Mouse (Mus musculus): Measurements from ENCODE around the gene Usp18. TPM values are rescaled to one million over a fixed set of nuclear protein-coding genes. Genes with fewer than 3 reads are reported as not detected.
A peak's percentile ranks its signal among the peaks of the same experiment; 100 is the strongest.

Gene Usp18
- total and polyA plus RNA-seq, 2 experiments from 2014 or later = 5.2 to 13.3 TPM

DNA sequence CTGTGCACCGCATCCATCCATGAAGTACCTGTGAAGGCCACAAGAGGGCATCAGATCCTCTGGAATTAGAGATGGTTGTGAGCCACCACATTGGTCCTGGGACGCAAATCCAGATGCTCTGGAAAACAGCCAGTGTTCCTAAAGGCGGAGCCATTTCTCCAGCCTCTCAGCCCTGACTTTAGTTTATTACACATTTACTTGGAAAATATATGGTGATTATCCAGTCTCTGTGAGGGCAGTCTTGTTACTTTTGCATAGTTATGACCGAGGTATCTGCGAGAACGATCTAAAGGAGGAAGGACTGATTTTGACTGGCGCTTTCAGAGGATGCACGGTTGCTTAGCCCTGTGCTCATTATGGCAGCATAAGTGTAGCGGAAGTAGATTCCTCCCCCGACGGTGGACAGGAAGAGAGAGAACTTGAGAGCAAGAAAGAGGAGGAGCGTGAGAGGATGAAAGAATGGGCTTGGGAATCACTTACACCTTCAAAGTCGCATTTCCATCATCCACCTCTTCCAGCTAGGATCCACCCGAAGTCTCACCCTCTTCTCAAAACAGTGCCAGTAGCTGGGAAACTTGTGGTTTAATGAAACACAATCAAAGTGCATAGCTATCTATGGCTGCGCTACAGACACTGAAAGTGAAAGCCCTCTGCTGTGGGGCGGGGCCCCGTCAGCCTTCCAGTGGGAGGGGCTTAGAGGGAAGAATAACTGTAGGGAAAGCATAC is 26.5 kb downstream of the Usp18 start:
- TF ChIP-seq EP300 (IDR thresholded peaks at IDR 0.05; ENCODE audit: low read depth) (no peak), CTCF (IDR thresholded peaks at IDR 0.05; ENCODE audit: low read depth) (peak; percentile 93)
- no peak overlapping the region for H3K9ac ChIP-seq (replicated peaks; ENCODE audit: low read depth, low read length)
- WGBS = 10% methylated on average over 17 of the region's 17 CpGs

DNA sequence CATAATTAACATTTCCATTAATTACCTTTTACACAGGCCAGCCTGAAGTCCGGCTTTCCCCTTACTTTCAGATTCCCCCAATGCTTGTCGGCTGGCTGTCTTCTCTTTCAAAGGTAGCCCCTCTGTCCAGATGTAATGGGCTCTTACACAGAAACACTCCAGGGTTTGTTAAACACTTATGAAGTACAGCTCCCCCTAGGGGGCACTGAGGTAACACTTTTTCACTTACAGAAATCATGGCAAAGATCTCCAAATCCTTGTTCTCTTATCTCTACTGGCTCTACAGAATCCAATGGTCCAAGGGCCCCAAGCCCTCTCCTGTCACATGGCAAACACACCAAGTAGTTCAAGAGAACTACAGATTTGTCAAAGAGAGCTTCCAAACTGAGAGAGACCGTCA is 28.6 kb downstream of the Usp18 start:
- Histone ChIP-seq H3K4me2 (ENCODE audit: low read depth, low read length) (no peak overlapping the region), H3K27me3 (ENCODE audit: control insufficient read depth, insufficient read depth, low read length) (no peaks in the 10 kb centered on the region), H3K9me3 (replicated peaks; ENCODE audit: control insufficient read depth, low read length) (no peaks in the 10 kb centered on the region), H3K36me3 (replicated peaks; ENCODE audit: control insufficient read depth, insufficient read depth, low read length) (no peaks in the 10 kb centered on the region), H3K4me1 (ENCODE audit: control insufficient read depth, insufficient read depth) (no peaks in the 10 kb centered on the region), H3K4me3 (ENCODE audit: low read depth, low read length) (no peak overlapping the region), H3K9ac (replicated peaks; ENCODE audit: low read depth, low read length) (no peak overlapping the region), H3K27ac (ENCODE audit: low read depth) (no peak overlapping the region)
- DNase-seq (ENCODE audit: low spot score) = no peak
- ATAC-seq (ENCODE audit: insufficient read depth, low read depth) = no peak
- 81% methylated on average over 3 of the region's 3 CpGs for WGBS
- TF ChIP-seq EP300 (IDR thresholded peaks at IDR 0.05; ENCODE audit: low read depth) (no peak), CTCF (IDR thresholded peaks at IDR 0.05; ENCODE audit: low read depth) (peak; percentile 23)

More for the DNA sequence above, 26.5 kb downstream of the Usp18 start:
- Histone ChIP-seq H3K4me2 (ENCODE audit: low read depth, low read length) (peak overlapping the region; percentile 68), H3K4me3 (ENCODE audit: low read depth, low read length) (peak overlapping the region; percentile 56), H3K9me3 (replicated peaks; ENCODE audit: control insufficient read depth, low read length) (no peaks in the 10 kb centered on the region), H3K27ac (ENCODE audit: low read depth) (peak overlapping the region; percentile 66), H3K4me1 (ENCODE audit: control insufficient read depth, insufficient read depth) (no peaks in the 10 kb centered on the region), H3K27me3 (ENCODE audit: control insufficient read depth, insufficient read depth, low read length) (no peaks in the 10 kb centered on the region), H3K36me3 (replicated peaks; ENCODE audit: control insufficient read depth, insufficient read depth, low read length) (no peaks in the 10 kb centered on the region)
- DNase-seq (ENCODE audit: low spot score) (peak; percentile 86), ATAC-seq (ENCODE audit: insufficient read depth, low read depth) (peak; percentile 88)

DNA sequence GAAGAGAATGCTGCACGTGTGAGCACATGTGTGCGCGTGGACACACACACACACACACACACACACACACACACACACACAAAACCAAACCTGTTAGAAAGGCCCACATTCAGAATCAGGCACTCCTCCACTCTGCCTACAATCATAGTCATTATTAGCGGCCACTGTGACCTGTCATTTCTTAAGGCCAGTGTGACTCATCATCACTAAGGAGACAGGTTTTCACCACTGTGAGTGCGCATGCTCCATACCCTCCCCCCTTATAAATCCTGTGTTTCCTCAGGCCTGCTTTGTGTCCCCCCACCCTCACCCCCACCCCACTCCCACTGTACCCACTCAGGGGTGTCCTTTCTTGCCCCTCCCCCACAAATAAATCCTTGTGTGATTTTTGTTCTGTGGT is 38.4 kb downstream of the Usp18 start:
- Histone ChIP-seq H3K36me3 (replicated peaks; ENCODE audit: control insufficient read depth, insufficient read depth, low read length) (no peaks in the 10 kb centered on the region), H3K4me1 (ENCODE audit: control insufficient read depth, insufficient read depth) (no peaks in the 10 kb centered on the region), H3K4me2 (ENCODE audit: low read depth, low read length) (no peak overlapping the region), H3K4me3 (ENCODE audit: low read depth, low read length) (no peak overlapping the region), H3K9ac (replicated peaks; ENCODE audit: low read depth, low read length) (no peak overlapping the region), H3K9me3 (replicated peaks; ENCODE audit: control insufficient read depth, low read length) (no peaks in the 10 kb centered on the region), H3K27me3 (ENCODE audit: control insufficient read depth, insufficient read depth, low read length) (no peaks in the 10 kb centered on the region), H3K27ac (ENCODE audit: low read depth) (no peak overlapping the region)
- ATAC-seq (ENCODE audit: insufficient read depth, low read depth) = no peak
- WGBS = 89% methylated on average over 5 of the region's 5 CpGs
- DNase-seq (ENCODE audit: low spot score) = no peak
- no peak for TF ChIP-seq CTCF (IDR thresholded peaks at IDR 0.05; ENCODE audit: low read depth)
- no peak for TF ChIP-seq EP300 (IDR thresholded peaks at IDR 0.05; ENCODE audit: low read depth)

DNA sequence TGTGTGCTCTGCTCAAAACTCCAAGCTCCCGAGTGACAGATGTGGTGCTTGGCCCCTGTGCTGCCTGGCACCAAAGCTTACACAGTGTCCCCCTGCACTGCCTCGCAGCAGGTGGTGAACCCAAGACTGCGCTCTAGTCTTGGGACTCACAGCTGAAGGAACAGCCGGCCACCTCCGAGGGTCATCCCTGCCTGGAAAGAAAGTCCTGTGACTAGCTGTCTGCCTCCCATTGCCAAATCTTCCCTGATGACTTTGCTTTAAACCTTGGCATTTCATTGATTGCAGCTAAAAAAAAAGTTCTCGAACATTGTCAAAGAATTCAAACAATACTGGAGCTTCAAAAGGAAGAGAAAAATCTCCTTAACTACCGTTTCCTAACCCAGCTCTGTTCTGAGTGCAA is 53.6 kb downstream of the Usp18 start:
- no peak for DNase-seq (ENCODE audit: low spot score)
- Histone ChIP-seq H3K9me3 (replicated peaks; ENCODE audit: control insufficient read depth, low read length) (no peaks in the 10 kb centered on the region), H3K4me2 (ENCODE audit: low read depth, low read length) (no peak overlapping the region), H3K27ac (ENCODE audit: low read depth) (no peak overlapping the region), H3K9ac (replicated peaks; ENCODE audit: low read depth, low read length) (no peak overlapping the region; the same call in 1 of the 2 replicates), H3K36me3 (replicated peaks; ENCODE audit: control insufficient read depth, insufficient read depth, low read length) (no peaks in the 10 kb centered on the region), H3K27me3 (ENCODE audit: control insufficient read depth, insufficient read depth, low read length) (no peaks in the 10 kb centered on the region), H3K4me3 (ENCODE audit: low read depth, low read length) (no peak overlapping the region), H3K4me1 (ENCODE audit: control insufficient read depth, insufficient read depth) (peaks cover 11% of the 10 kb centered on the region)
- ATAC-seq (ENCODE audit: insufficient read depth, low read depth) = no peak
- no peak for TF ChIP-seq CTCF (IDR thresholded peaks at IDR 0.05; ENCODE audit: low read depth)
- no peak for TF ChIP-seq EP300 (IDR thresholded peaks at IDR 0.05; ENCODE audit: low read depth)
- 54% methylated on average over 7 of the region's 7 CpGs for WGBS

DNA sequence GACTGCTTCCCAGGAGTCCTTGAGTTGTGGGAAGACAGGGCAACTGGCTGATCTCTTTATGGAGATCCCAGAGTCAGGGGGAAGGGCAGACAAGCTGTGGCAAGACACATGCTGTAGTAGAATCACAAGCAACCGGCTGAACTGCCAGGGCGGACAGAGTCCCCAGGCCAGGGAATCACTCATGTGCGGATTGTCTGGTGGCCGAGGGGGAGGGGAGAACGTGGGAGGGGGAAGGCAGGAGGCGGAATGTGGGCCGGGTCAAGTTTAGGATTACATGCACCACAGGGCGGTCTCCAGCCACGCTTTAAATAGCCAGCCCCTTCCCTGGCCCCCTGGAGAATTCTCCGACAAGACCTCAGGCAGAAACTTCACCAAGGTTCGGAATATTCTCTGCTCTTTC is 54.2 kb downstream of the Usp18 start, which contains the start of gene Slc6a13:
TSS of gene Slc6a13 (plus strand) at position 274 of the 400 bp plus-strand sequence.
- H3K27me3 ChIP-seq (ENCODE audit: control insufficient read depth, insufficient read depth, low read length) = no peaks in the 10 kb centered on the region
- H3K4me3 ChIP-seq (ENCODE audit: low read depth, low read length) = peak within 1 kb of the TSS; percentile 20; the same call in 1 of the 2 replicates
- 2% methylated on average over 11 of the region's 11 CpGs for WGBS
- peak; percentile 62 for DNase-seq (ENCODE audit: low spot score)
- no peak for TF ChIP-seq EP300 (IDR thresholded peaks at IDR 0.05; ENCODE audit: low read depth)
- TF ChIP-seq CTCF (IDR thresholded peaks at IDR 0.05; ENCODE audit: low read depth) = no peak
- no peak within 1 kb of the TSS; the same call in 1 of the 2 replicates for H3K9ac ChIP-seq (replicated peaks; ENCODE audit: low read depth, low read length)
- peak within 1 kb of the TSS; percentile 51 for H3K4me2 ChIP-seq (ENCODE audit: low read depth, low read length)
- H3K36me3 ChIP-seq (replicated peaks; ENCODE audit: control insufficient read depth, insufficient read depth, low read length) = no peaks in the 10 kb centered on the region
- no peaks in the 10 kb centered on the region for H3K9me3 ChIP-seq (replicated peaks; ENCODE audit: control insufficient read depth, low read length)
- 0 out of 2 replicates have a peak within 1 kb of the TSS, but pooled peaks have one; percentile 39 for H3K27ac ChIP-seq (ENCODE audit: low read depth)
- H3K4me1 ChIP-seq (ENCODE audit: control insufficient read depth, insufficient read depth) = peaks cover 11% of the 10 kb centered on the region
- peak; percentile 88 for ATAC-seq (ENCODE audit: insufficient read depth, low read depth)
